Mouse (Mus musculus) heart, embryonic 12.5 days (tissue): ENCODE measurements around the gene Pced1b. TPM values are rescaled to one million over a fixed set of nuclear protein-coding genes. Genes with fewer than 3 reads are reported as not detected.

Experiments
- ATAC-seq: fragments of 200-750 bp; cut with Nextera tagmentation; 2 replicates; pipeline ENCODE4 v1.8.0; 2017; ENCODE audit warnings: moderate TSS enrichment, moderate library complexity; ENCODE audit not compliant: insufficient number of reproducible peaks, low FRiP score
- H3K27ac ChIP-seq: fragments of 300-500 bp; sonication (generic); 2 replicates; pipeline ENCODE4 v1.5.1; 2016; ENCODE audit warnings: mild to moderate bottlenecking, moderate library complexity; ENCODE audit not compliant: poor library complexity, severe bottlenecking
- H3K27me3 ChIP-seq: fragments of 300-500 bp; sonication (generic); replicated peaks from 2 replicates; pipeline ENCODE4 v1.6.1; 2016; ENCODE audit warnings: mild to moderate bottlenecking, moderate library complexity
- H3K36me3 ChIP-seq: fragments of 300-500 bp; sonication (generic); 2 replicates; pipeline ENCODE4 v1.6.1; 2016; ENCODE audit warnings: mild to moderate bottlenecking, moderate library complexity
- H3K4me1 ChIP-seq: fragments of 300-500 bp; sonication (generic); replicated peaks from 2 replicates; pipeline ENCODE4 v1.6.1; 2016; ENCODE audit warnings: mild to moderate bottlenecking
- H3K4me2 ChIP-seq: fragments of 300-500 bp; sonication (generic); 2 replicates; pipeline ENCODE4 v1.6.1; 2016; ENCODE audit warnings: mild to moderate bottlenecking, moderate library complexity
- H3K4me3 ChIP-seq: fragments of 300-500 bp; sonication (generic); 2 replicates; pipeline ENCODE4 v1.5.1; 2016; ENCODE audit warnings: mild to moderate bottlenecking
- H3K9ac ChIP-seq: fragments of 300-500 bp; sonication (generic); 2 replicates; pipeline ENCODE4 v1.6.1; 2016; ENCODE audit warnings: mild to moderate bottlenecking, moderate library complexity
- H3K9me3 ChIP-seq: fragments of 300-500 bp; sonication (generic); replicated peaks from 2 replicates; pipeline ENCODE4 v1.6.1; 2016; ENCODE audit warnings: mild to moderate bottlenecking, moderate library complexity
- WGBS: fragments of 180-500 bp; shearing (Covaris S2); methylation state at CpG from one replicate; pipeline ENCODE4 v1.1.7; 2016; 5-methylcytosine and 5-hydroxymethylcytosine counted together
- polyA plus RNA-seq: library from polyadenylated mRNA; unstranded; fragments of >200 nt; fragmentation: Nextera tagmentation; extraction: Ambion mirVana; gene quantifications from 2 replicates; pipeline ENCODE4 v1.2.1, GENCODE M21; 2016

Gene Pced1b
- polyA plus RNA-seq, 1 experiment from 2014 or later = 2.4 TPM

DNA sequence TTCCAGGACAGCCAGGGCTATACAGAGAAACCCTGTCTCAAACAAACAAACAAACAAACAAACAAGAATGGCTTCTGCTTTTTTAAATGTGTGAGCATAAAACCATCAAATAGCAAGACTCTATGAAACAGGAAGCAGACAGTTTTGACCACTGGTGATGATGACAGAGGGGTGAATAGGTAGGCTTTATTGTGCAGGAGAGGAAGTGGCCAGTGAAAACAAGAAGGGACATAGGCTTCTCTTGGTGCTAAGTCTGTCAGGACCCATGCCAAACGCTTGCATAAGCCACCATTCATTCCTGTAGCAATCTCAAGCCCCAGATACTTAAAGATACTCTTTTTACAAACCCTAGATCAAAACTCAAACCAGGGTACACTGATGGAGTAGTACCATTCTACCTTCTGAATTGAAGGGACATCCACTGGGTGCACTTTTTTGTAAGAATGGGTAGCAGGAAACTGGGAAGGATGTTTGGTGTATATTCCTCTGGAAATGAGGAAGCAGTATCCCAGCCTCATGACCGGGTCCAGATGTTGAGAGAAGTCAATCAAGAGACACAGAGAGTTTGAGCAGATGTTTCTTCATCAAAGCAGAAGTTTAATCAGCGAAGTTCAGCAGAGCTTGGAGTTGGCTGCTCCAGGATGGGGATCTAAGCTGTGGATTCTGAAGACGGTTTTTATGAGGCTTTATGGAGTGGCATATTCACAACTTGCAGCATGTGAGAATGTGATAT lies 175.5 kb downstream of the Pced1b start:
- Histone ChIP-seq H3K4me1 (no peaks in the 10 kb centered on the region), H3K36me3 (no peaks in the 10 kb centered on the region), H3K9me3 (no peaks in the 10 kb centered on the region), H3K27ac (no peak overlapping the region), H3K9ac (no peak overlapping the region), H3K4me3 (no peak overlapping the region), H3K4me2 (no peak overlapping the region), H3K27me3 (no peaks in the 10 kb centered on the region)
- ATAC-seq = no peak
- 65% methylated on average over 4 of the region's 4 CpGs for WGBS

GRCm38 (mm10) chr15:97424375-97424774 lies 177.5 kb downstream of the Pced1b start:
- Histone ChIP-seq H3K4me2 (no peak overlapping the region), H3K27me3 (no peaks in the 10 kb centered on the region), H3K9me3 (no peaks in the 10 kb centered on the region), H3K4me3 (no peak overlapping the region), H3K9ac (no peak overlapping the region), H3K27ac (no peak overlapping the region), H3K4me1 (no peaks in the 10 kb centered on the region), H3K36me3 (no peaks in the 10 kb centered on the region)
- ATAC-seq = no peak
- WGBS = 49% methylated on average over 7 of the region's 7 CpGs

- Histone ChIP-seq H3K36me3 (no peaks in the 10 kb centered on the region), H3K27me3 (no peaks in the 10 kb centered on the region), H3K4me1 (no peaks in the 10 kb centered on the region), H3K27ac (no peak overlapping the region), H3K9ac (no peak overlapping the region), H3K4me2 (no peak overlapping the region), H3K4me3 (no peak overlapping the region), H3K9me3 (no peaks in the 10 kb centered on the region)
- 62% methylated on average over 3 of the region's 3 CpGs for WGBS
- no peak for ATAC-seq
Observed at GRCm38 (mm10) chr15:97424961-97425360, 178.1 kb downstream of the Pced1b start.

GRCm38 (mm10) chr15:97429201-97429900 lies 182.4 kb downstream of the Pced1b start:
- peaks cover 4% of the 10 kb centered on the region; the same call in 1 of the 2 replicates for H3K4me1 ChIP-seq
- no peaks in the 10 kb centered on the region for H3K36me3 ChIP-seq
- H3K4me3 ChIP-seq = no peak overlapping the region
- H3K4me2 ChIP-seq = no peak overlapping the region
- H3K27me3 ChIP-seq = no peaks in the 10 kb centered on the region
- no peaks in the 10 kb centered on the region for H3K9me3 ChIP-seq
- 81% methylated on average over 12 of the region's 12 CpGs for WGBS
- no peak for ATAC-seq
- H3K9ac ChIP-seq = no peak overlapping the region
- H3K27ac ChIP-seq = no peak overlapping the region

GRCm38 (mm10) chr15:97431533-97431932 lies 184.6 kb downstream of the Pced1b start:
- H3K4me3 ChIP-seq = no peak overlapping the region
- no peak overlapping the region for H3K9ac ChIP-seq
- ATAC-seq = no peak
- no peak overlapping the region for H3K27ac ChIP-seq
- H3K27me3 ChIP-seq = no peaks in the 10 kb centered on the region
- WGBS = 67% methylated on average over 6 of the region's 6 CpGs
- H3K4me2 ChIP-seq = no peak overlapping the region
- no peaks in the 10 kb centered on the region for H3K36me3 ChIP-seq
- H3K4me1 ChIP-seq = peaks cover 4% of the 10 kb centered on the region; the same call in 1 of the 2 replicates
- H3K9me3 ChIP-seq = no peaks in the 10 kb centered on the region

- H3K4me1 ChIP-seq = peaks cover 4% of the 10 kb centered on the region; the same call in 1 of the 2 replicates
- no peak overlapping the region for H3K4me3 ChIP-seq
- no peaks in the 10 kb centered on the region for H3K9me3 ChIP-seq
- H3K27me3 ChIP-seq = no peaks in the 10 kb centered on the region
- H3K4me2 ChIP-seq = no peak overlapping the region
- no peak overlapping the region for H3K27ac ChIP-seq
- H3K9ac ChIP-seq = no peak overlapping the region
- H3K36me3 ChIP-seq = no peaks in the 10 kb centered on the region
- 17% methylated on average over 4 of the region's 4 CpGs for WGBS
- no peak for ATAC-seq
Observed at GRCm38 (mm10) chr15:97432221-97432620, 185.3 kb downstream of the Pced1b start.

Other genes starting within 250 kb of the Pced1b start
- 159 and 174 TPM in 2 replicates for gene Slc38a4, start 191.2 kb upstream of the Pced1b start, polyA plus RNA-seq
- 3.5 and 3.7 TPM in 2 replicates for gene Amigo2, start 180 bp downstream of the Pced1b start, polyA plus RNA-seq